In genomic region chr2:26351358-26352290, GRCm38 (mm10) we compare ENCODE assay signal across 7 mouse cellular contexts. TPM values are rescaled to one million over a fixed set of nuclear protein-coding genes. Genes with fewer than 3 reads are reported as not detected.
DNase-seq lines count a peak whose midpoint lies in the region; ATAC-seq lines count a peak whose summit lies in the region.

Gene Dnlz (minus strand): TSS chr2:26352110.

- no peaks in the 10 kb centered on the region for H3K9me3 ChIP-seq in embryonic facial prominence, embryonic 11.5 days (replicated peaks; ENCODE audit: control insufficient read depth, low read length)
- no peaks in the 10 kb centered on the region for H3K9me3 ChIP-seq in limb, embryonic 11.5 days (ENCODE audit: control insufficient read depth, low read length)
- H3K9me3 ChIP-seq in midbrain, embryonic 14.5 days (ENCODE audit: control insufficient read depth, low read length) = no peaks in the 10 kb centered on the region

- H3K36me3 ChIP-seq in embryonic facial prominence, embryonic 11.5 days (replicated peaks; ENCODE audit: control insufficient read depth, insufficient read depth, low read depth, low read length) = peaks cover 9% of the 10 kb centered on the region
- H3K36me3 ChIP-seq in limb, embryonic 11.5 days (ENCODE audit: control insufficient read depth, insufficient read depth, low read length) = peaks cover 13% of the 10 kb centered on the region
- peaks cover 39% of the 10 kb centered on the region for H3K36me3 ChIP-seq in midbrain, embryonic 14.5 days (ENCODE audit: control insufficient read depth, insufficient read depth, low read length)

- 2% methylated on average over 62 of the region's 62 CpGs for WGBS in embryonic facial prominence, embryonic 11.5 days
- WGBS in limb, embryonic 11.5 days = 3% methylated on average over 62 of the region's 62 CpGs
- WGBS in midbrain, embryonic 14.5 days = 2% methylated on average over 62 of the region's 62 CpGs

- peak within 1 kb of the TSS; percentile 84 for H3K4me3 ChIP-seq in embryonic facial prominence, embryonic 11.5 days (ENCODE audit: low read depth, low read length)
- peak within 1 kb of the TSS; percentile 81 for H3K4me3 ChIP-seq in limb, embryonic 11.5 days (ENCODE audit: low read depth, low read length)
- H3K4me3 ChIP-seq in midbrain, embryonic 14.5 days (replicated peaks; ENCODE audit: low read depth, low read length) = peak within 1 kb of the TSS; percentile 80

- H3K4me2 ChIP-seq in embryonic facial prominence, embryonic 11.5 days (ENCODE audit: low read depth, low read length) = peak within 1 kb of the TSS; percentile 98
- peak within 1 kb of the TSS; percentile 96 for H3K4me2 ChIP-seq in limb, embryonic 11.5 days (ENCODE audit: low read depth, severe bottlenecking)
- H3K4me2 ChIP-seq in midbrain, embryonic 14.5 days (ENCODE audit: low read length) = peak within 1 kb of the TSS; percentile 82

- H3K27ac ChIP-seq in embryonic facial prominence, embryonic 11.5 days (replicated peaks; ENCODE audit: low read depth, low read length) = peak within 1 kb of the TSS; percentile 67
- no peak within 1 kb of the TSS; the same call in 1 of the 2 replicates for H3K27ac ChIP-seq in limb, embryonic 11.5 days (replicated peaks; ENCODE audit: low read depth, low read length)
- peak within 1 kb of the TSS; percentile 91 for H3K27ac ChIP-seq in midbrain, embryonic 14.5 days (replicated peaks; ENCODE audit: low read depth, low read length)

- DNase-seq in adrenal gland, postnatal 14 days = peak; percentile 95
- peak; percentile 95 for DNase-seq in embryonic facial prominence, embryonic 11.5 days (ENCODE audit: low spot score)
- peak; percentile 99 for DNase-seq in heart, adult 11 months
- DNase-seq in kidney, adult 18-20 months = peak; percentile 94
- peak; percentile 96 for DNase-seq in limb, embryonic 11.5 days (ENCODE audit: low spot score)
- DNase-seq in midbrain, embryonic 14.5 days = peak; percentile 97
- DNase-seq in spleen, adult 18-20 months = peak; percentile 85 to 93

- H3K27me3 ChIP-seq in embryonic facial prominence, embryonic 11.5 days (ENCODE audit: control insufficient read depth, insufficient read depth, low read length) = no peaks in the 10 kb centered on the region
- no peaks in the 10 kb centered on the region for H3K27me3 ChIP-seq in limb, embryonic 11.5 days (ENCODE audit: control insufficient read depth, insufficient read depth, low read length)
- no peaks in the 10 kb centered on the region for H3K27me3 ChIP-seq in midbrain, embryonic 14.5 days (ENCODE audit: control insufficient read depth, insufficient read depth, low read length)

- no peaks in the 10 kb centered on the region for H3K4me1 ChIP-seq in embryonic facial prominence, embryonic 11.5 days (ENCODE audit: control insufficient read depth, insufficient read depth, low read length)
- peaks cover 7% of the 10 kb centered on the region; the same call in 1 of the 2 replicates for H3K4me1 ChIP-seq in limb, embryonic 11.5 days (ENCODE audit: control insufficient read depth, insufficient read depth, low read length)
- H3K4me1 ChIP-seq in midbrain, embryonic 14.5 days (ENCODE audit: control insufficient read depth, insufficient read depth, low read length) = peaks cover 20% of the 10 kb centered on the region

- H3K9ac ChIP-seq in embryonic facial prominence, embryonic 11.5 days (replicated peaks; ENCODE audit: low read length) = peak within 1 kb of the TSS; percentile 95
- H3K9ac ChIP-seq in limb, embryonic 11.5 days (ENCODE audit: low read length) = peak within 1 kb of the TSS; percentile 90
- H3K9ac ChIP-seq in midbrain, embryonic 14.5 days (replicated peaks; ENCODE audit: low read length) = peak within 1 kb of the TSS; percentile 92

- peak; percentile 63 for ATAC-seq in embryonic facial prominence, embryonic 11.5 days (replicated peaks; ENCODE audit: insufficient number of reproducible peaks, low FRiP score, low TSS enrichment, low read depth)
- ATAC-seq in limb, embryonic 11.5 days (ENCODE audit: insufficient number of reproducible peaks, low FRiP score, low TSS enrichment, low read depth) = peak; percentile 75
- ATAC-seq in midbrain, embryonic 14.5 days (ENCODE audit: low FRiP score, low TSS enrichment) = peak; percentile 85

RNA-seq across cellular contexts. Expression of gene Dnlz, which starts in this region (rescaled TPM):
- 19.0 and 19.8 TPM in 2 replicates for total RNA-seq in adrenal gland, postnatal 14 days (2021)
- 25.1 and 29.8 TPM in 2 replicates for polyA plus RNA-seq in embryonic facial prominence, embryonic 11.5 days (2014; fragmentation: Nextera tagmentation; extraction: Ambion mirVana)
- 31.0 and 31.6 TPM in 2 replicates for polyA plus RNA-seq in limb, embryonic 11.5 days (2014; fragmentation: Nextera tagmentation; extraction: Ambion mirVana)
- 27.9 and 28.1 TPM in 2 replicates for polyA plus RNA-seq in midbrain, embryonic 14.5 days (2014; fragmentation: Nextera tagmentation; extraction: Ambion mirVana)
